Mouse (Mus musculus): ENCODE results near the gene Ubl5. TPM values are rescaled to one million over a fixed set of nuclear protein-coding genes. Genes with fewer than 3 reads are reported as not detected.
"Not testable (repeated sequence)": the region's sequence is repeated elsewhere in the genome, so short reads cannot be mapped to it uniquely, and the experiment has no call there.

The Ubl5 gene
- polyA plus RNA-seq, 1 experiment = 566 TPM

GRCm38 (mm10) chr9:20611976-20612375 lies 30.7 kb upstream of the Ubl5 start:
- Histone ChIP-seq H3K27me3 (ENCODE audit: control insufficient read depth, insufficient read depth, insufficient read length) (no peaks in the 10 kb centered on the region), H3K4me3 (ENCODE audit: insufficient read depth, poor library complexity, severe bottlenecking) (no peak overlapping the region), H3K79me2 (ENCODE audit: control insufficient read depth, insufficient read depth) (no peaks in the 10 kb centered on the region), H3ac (ENCODE audit: control insufficient read depth, insufficient read length, low read depth) (no peak overlapping the region), H3K36me3 (ENCODE audit: control insufficient read depth, insufficient read depth) (no peaks in the 10 kb centered on the region), H3K79me3 (ENCODE audit: low read depth) (no peaks in the 10 kb centered on the region)
- TF ChIP-seq MYOG (IDR thresholded peaks at IDR 0.05; ENCODE audit: control insufficient read depth, extremely low read depth, insufficient read length) (no peak), FOSL1 (IDR thresholded peaks at IDR 0.05; ENCODE audit: insufficient read depth, low read length, poor library complexity, severe bottlenecking) (no peak), USF1 (IDR thresholded peaks at IDR 0.05; ENCODE audit: low read depth) (no peak), CTCF (IDR thresholded peaks at IDR 0.05; ENCODE audit: control insufficient read depth, insufficient read depth, insufficient read length) (no peak), MAX (IDR thresholded peaks at IDR 0.05) (no peak)

- H3K79me2 ChIP-seq (ENCODE audit: control insufficient read depth, insufficient read depth) = no peaks in the 10 kb centered on the region
- H3ac ChIP-seq (ENCODE audit: control insufficient read depth, insufficient read length, low read depth) = no peak overlapping the region
- no peaks in the 10 kb centered on the region for H3K79me3 ChIP-seq (ENCODE audit: low read depth)
- H3K27me3 ChIP-seq (ENCODE audit: control insufficient read depth, insufficient read depth, insufficient read length) = no peaks in the 10 kb centered on the region
- H3K4me3 ChIP-seq (ENCODE audit: insufficient read depth, poor library complexity, severe bottlenecking) = no peak overlapping the region
- no peak for TF ChIP-seq CEBPB (IDR thresholded peaks at IDR 0.05; ENCODE audit: low read depth)
- no peak for TF ChIP-seq USF1 (IDR thresholded peaks at IDR 0.05; ENCODE audit: low read depth)
- no peaks in the 10 kb centered on the region for H3K36me3 ChIP-seq (ENCODE audit: control insufficient read depth, insufficient read depth)
Measured at GRCm38 (mm10) chr9:20616685-20617084, 26.0 kb upstream of the Ubl5 start.

- no peaks in the 10 kb centered on the region for H3K27me3 ChIP-seq (ENCODE audit: control insufficient read depth, insufficient read depth, insufficient read length)
- H3K79me3 ChIP-seq (ENCODE audit: low read depth) = no peaks in the 10 kb centered on the region
- H3K36me3 ChIP-seq (ENCODE audit: control insufficient read depth, insufficient read depth) = no peaks in the 10 kb centered on the region
- TF ChIP-seq MAX (IDR thresholded peaks at IDR 0.05) (no peak), MYOG (IDR thresholded peaks at IDR 0.05; ENCODE audit: control insufficient read depth, extremely low read depth, insufficient read length) (no peak), USF1 (IDR thresholded peaks at IDR 0.05; ENCODE audit: low read depth) (no peak), CEBPB (IDR thresholded peaks at IDR 0.05; ENCODE audit: low read depth) (no peak), FOSL1 (IDR thresholded peaks at IDR 0.05; ENCODE audit: insufficient read depth, low read length, poor library complexity, severe bottlenecking) (no peak), CTCF (IDR thresholded peaks at IDR 0.05; ENCODE audit: control insufficient read depth, insufficient read depth, insufficient read length) (no peak), MYOD1 (IDR thresholded peaks at IDR 0.05; ENCODE audit: control insufficient read depth, insufficient read length, low read depth) (no peak)
- no peak overlapping the region for H3K4me3 ChIP-seq (ENCODE audit: insufficient read depth, poor library complexity, severe bottlenecking)
- H3K79me2 ChIP-seq (ENCODE audit: control insufficient read depth, insufficient read depth) = no peaks in the 10 kb centered on the region
- H3ac ChIP-seq (ENCODE audit: control insufficient read depth, insufficient read length, low read depth) = no peak overlapping the region
Measured at GRCm38 (mm10) chr9:20631332-20631731, 11.3 kb upstream of the Ubl5 start.

GRCm38 (mm10) chr9:20635676-20636075 lies 7.0 kb upstream of the Ubl5 start:
- not testable (repeated sequence) for H3K4me3 ChIP-seq (ENCODE audit: insufficient read depth, poor library complexity, severe bottlenecking); H3K27me3 ChIP-seq (ENCODE audit: control insufficient read depth, insufficient read depth, insufficient read length); H3ac ChIP-seq (ENCODE audit: control insufficient read depth, insufficient read length, low read depth); H3K36me3 ChIP-seq (ENCODE audit: control insufficient read depth, insufficient read depth)
- peaks cover 17% of the 10 kb centered on the region for H3K79me3 ChIP-seq (ENCODE audit: low read depth)
- H3K79me2 ChIP-seq (ENCODE audit: control insufficient read depth, insufficient read depth) = peaks cover 30% of the 10 kb centered on the region

- Histone ChIP-seq H3K79me2 (ENCODE audit: control insufficient read depth, insufficient read depth) (peaks cover 36% of the 10 kb centered on the region), H3K79me3 (ENCODE audit: low read depth) (peaks cover 23% of the 10 kb centered on the region), H3K27me3 (ENCODE audit: control insufficient read depth, insufficient read depth, insufficient read length) (no peaks in the 10 kb centered on the region), H3ac (ENCODE audit: control insufficient read depth, insufficient read length, low read depth) (no peak overlapping the region), H3K4me3 (ENCODE audit: insufficient read depth, poor library complexity, severe bottlenecking) (no peak overlapping the region), H3K36me3 (ENCODE audit: control insufficient read depth, insufficient read depth) (peaks cover 4% of the 10 kb centered on the region)
- TF ChIP-seq MYOG (IDR thresholded peaks at IDR 0.05; ENCODE audit: control insufficient read depth, extremely low read depth, insufficient read length) (no peak), CEBPB (IDR thresholded peaks at IDR 0.05; ENCODE audit: low read depth) (no peak), CTCF (IDR thresholded peaks at IDR 0.05; ENCODE audit: control insufficient read depth, insufficient read depth, insufficient read length) (no peak), MAX (IDR thresholded peaks at IDR 0.05) (no peak), MYOD1 (IDR thresholded peaks at IDR 0.05; ENCODE audit: control insufficient read depth, insufficient read length, low read depth) (no peak), FOSL1 (IDR thresholded peaks at IDR 0.05; ENCODE audit: insufficient read depth, low read length, poor library complexity, severe bottlenecking) (no peak), USF1 (IDR thresholded peaks at IDR 0.05; ENCODE audit: low read depth) (no peak)
Measured at GRCm38 (mm10) chr9:20636256-20636655, 6.4 kb upstream of the Ubl5 start.

GRCm38 (mm10) chr9:20636790-20637189 lies 5.9 kb upstream of the Ubl5 start:
- Histone ChIP-seq H3K79me2 (ENCODE audit: control insufficient read depth, insufficient read depth) (peaks cover 41% of the 10 kb centered on the region), H3K79me3 (ENCODE audit: low read depth) (peaks cover 28% of the 10 kb centered on the region), H3K27me3 (ENCODE audit: control insufficient read depth, insufficient read depth, insufficient read length) (no peaks in the 10 kb centered on the region), H3ac (ENCODE audit: control insufficient read depth, insufficient read length, low read depth) (no peak overlapping the region), H3K36me3 (ENCODE audit: control insufficient read depth, insufficient read depth) (peaks cover 4% of the 10 kb centered on the region), H3K4me3 (ENCODE audit: insufficient read depth, poor library complexity, severe bottlenecking) (no peak overlapping the region)
- no peak for TF ChIP-seq MYOD1 (IDR thresholded peaks at IDR 0.05; ENCODE audit: control insufficient read depth, insufficient read length, low read depth)
- no peak for TF ChIP-seq MYOG (IDR thresholded peaks at IDR 0.05; ENCODE audit: control insufficient read depth, extremely low read depth, insufficient read length)
- no peak for TF ChIP-seq USF1 (IDR thresholded peaks at IDR 0.05; ENCODE audit: low read depth)
- no peak for TF ChIP-seq MAX (IDR thresholded peaks at IDR 0.05)
- no peak for TF ChIP-seq CTCF (IDR thresholded peaks at IDR 0.05; ENCODE audit: control insufficient read depth, insufficient read depth, insufficient read length)
- no peak for TF ChIP-seq CEBPB (IDR thresholded peaks at IDR 0.05; ENCODE audit: low read depth)
- no peak for TF ChIP-seq FOSL1 (IDR thresholded peaks at IDR 0.05; ENCODE audit: insufficient read depth, low read length, poor library complexity, severe bottlenecking)
